Mouse (Mus musculus): ENCODE data around the gene Fut8. TPM values are rescaled to one million over a fixed set of nuclear protein-coding genes. Genes with fewer than 3 reads are reported as not detected.
"Not testable (repeated sequence)": the region's sequence is repeated elsewhere in the genome, so short reads cannot be mapped to it uniquely, and the experiment has no call there.

The Fut8 gene
- polyA plus RNA-seq, 1 experiment from 2014 or later = 10.1 TPM

- Histone ChIP-seq H3K4me2 (replicated peaks; ENCODE audit: low read depth) (no peak overlapping the region), H3K27ac (ENCODE audit: low read depth, low read length) (no peak overlapping the region), H3K4me1 (replicated peaks; ENCODE audit: control insufficient read depth, insufficient read depth, low read length) (no peaks in the 10 kb centered on the region), H3K4me3 (ENCODE audit: low read depth, low read length) (no peak overlapping the region), H3K27me3 (replicated peaks; ENCODE audit: control insufficient read depth, insufficient read depth, low read length) (no peaks in the 10 kb centered on the region), H3K9me3 (ENCODE audit: control insufficient read depth) (no peaks in the 10 kb centered on the region), H3K9ac (ENCODE audit: low read depth, low read length) (no peak overlapping the region), H3K36me3 (ENCODE audit: control insufficient read depth, insufficient read depth) (no peaks in the 10 kb centered on the region)
- TF ChIP-seq CTCF (IDR thresholded peaks at IDR 0.05; ENCODE audit: low read depth) = peak; percentile 63
- no peak for ATAC-seq
Observed at GRCm38 (mm10) chr12:77262650-77263049, 24.7 kb downstream of the Fut8 start.

- no peak overlapping the region for H3K27ac ChIP-seq (ENCODE audit: low read depth, low read length)
- no peak for TF ChIP-seq CTCF (IDR thresholded peaks at IDR 0.05; ENCODE audit: low read depth)
- ATAC-seq = no peak
- no peaks in the 10 kb centered on the region for H3K4me1 ChIP-seq (replicated peaks; ENCODE audit: control insufficient read depth, insufficient read depth, low read length)
- H3K4me3 ChIP-seq (ENCODE audit: low read depth, low read length) = no peak overlapping the region
- H3K9ac ChIP-seq (ENCODE audit: low read depth, low read length) = no peak overlapping the region
- H3K36me3 ChIP-seq (ENCODE audit: control insufficient read depth, insufficient read depth) = no peaks in the 10 kb centered on the region
- no peak overlapping the region for H3K4me2 ChIP-seq (replicated peaks; ENCODE audit: low read depth)
- no peaks in the 10 kb centered on the region for H3K9me3 ChIP-seq (ENCODE audit: control insufficient read depth)
- no peaks in the 10 kb centered on the region for H3K27me3 ChIP-seq (replicated peaks; ENCODE audit: control insufficient read depth, insufficient read depth, low read length)
- WGBS = 79% methylated on average over 2 of the region's 2 CpGs
Observed at GRCm38 (mm10) chr12:77263816-77264215, 25.9 kb downstream of the Fut8 start.

- H3K4me2 ChIP-seq (replicated peaks; ENCODE audit: low read depth) = no peak overlapping the region
- no peak for TF ChIP-seq CTCF (IDR thresholded peaks at IDR 0.05; ENCODE audit: low read depth)
- 77% methylated on average over 3 of the region's 3 CpGs for WGBS
- H3K9me3 ChIP-seq (ENCODE audit: control insufficient read depth) = no peaks in the 10 kb centered on the region
- H3K4me3 ChIP-seq (ENCODE audit: low read depth, low read length) = no peak overlapping the region
- ATAC-seq = no peak
- no peaks in the 10 kb centered on the region for H3K4me1 ChIP-seq (replicated peaks; ENCODE audit: control insufficient read depth, insufficient read depth, low read length)
- H3K27me3 ChIP-seq (replicated peaks; ENCODE audit: control insufficient read depth, insufficient read depth, low read length) = no peaks in the 10 kb centered on the region
- no peaks in the 10 kb centered on the region for H3K36me3 ChIP-seq (ENCODE audit: control insufficient read depth, insufficient read depth)
- no peak overlapping the region for H3K27ac ChIP-seq (ENCODE audit: low read depth, low read length)
- H3K9ac ChIP-seq (ENCODE audit: low read depth, low read length) = no peak overlapping the region
Observed at GRCm38 (mm10) chr12:77270694-77271093, 32.8 kb downstream of the Fut8 start.

GRCm38 (mm10) chr12:77288507-77288906 is 50.6 kb downstream of the Fut8 start:
- Histone ChIP-seq H3K4me2 (replicated peaks; ENCODE audit: low read depth) (no peak overlapping the region), H3K36me3 (ENCODE audit: control insufficient read depth, insufficient read depth) (no peaks in the 10 kb centered on the region), H3K9me3 (ENCODE audit: control insufficient read depth) (no peaks in the 10 kb centered on the region), H3K27ac (ENCODE audit: low read depth, low read length) (no peak overlapping the region), H3K4me1 (replicated peaks; ENCODE audit: control insufficient read depth, insufficient read depth, low read length) (no peaks in the 10 kb centered on the region), H3K4me3 (ENCODE audit: low read depth, low read length) (no peak overlapping the region), H3K9ac (ENCODE audit: low read depth, low read length) (no peak overlapping the region), H3K27me3 (replicated peaks; ENCODE audit: control insufficient read depth, insufficient read depth, low read length) (no peaks in the 10 kb centered on the region)
- ATAC-seq = no peak
- 89% methylated on average over 2 of the region's 2 CpGs for WGBS
- no peak for TF ChIP-seq CTCF (IDR thresholded peaks at IDR 0.05; ENCODE audit: low read depth)

GRCm38 (mm10) chr12:77291017-77291416 is 53.1 kb downstream of the Fut8 start:
- Histone ChIP-seq H3K4me2 (replicated peaks; ENCODE audit: low read depth) (no peak overlapping the region), H3K9me3 (ENCODE audit: control insufficient read depth) (no peaks in the 10 kb centered on the region), H3K27me3 (replicated peaks; ENCODE audit: control insufficient read depth, insufficient read depth, low read length) (no peaks in the 10 kb centered on the region), H3K4me3 (ENCODE audit: low read depth, low read length) (no peak overlapping the region), H3K36me3 (ENCODE audit: control insufficient read depth, insufficient read depth) (no peaks in the 10 kb centered on the region), H3K27ac (ENCODE audit: low read depth, low read length) (no peak overlapping the region), H3K9ac (ENCODE audit: low read depth, low read length) (no peak overlapping the region), H3K4me1 (replicated peaks; ENCODE audit: control insufficient read depth, insufficient read depth, low read length) (no peaks in the 10 kb centered on the region)
- ATAC-seq = no peak
- no peak for TF ChIP-seq CTCF (IDR thresholded peaks at IDR 0.05; ENCODE audit: low read depth)
- 78% methylated on average over 4 of the region's 4 CpGs for WGBS

DNA sequence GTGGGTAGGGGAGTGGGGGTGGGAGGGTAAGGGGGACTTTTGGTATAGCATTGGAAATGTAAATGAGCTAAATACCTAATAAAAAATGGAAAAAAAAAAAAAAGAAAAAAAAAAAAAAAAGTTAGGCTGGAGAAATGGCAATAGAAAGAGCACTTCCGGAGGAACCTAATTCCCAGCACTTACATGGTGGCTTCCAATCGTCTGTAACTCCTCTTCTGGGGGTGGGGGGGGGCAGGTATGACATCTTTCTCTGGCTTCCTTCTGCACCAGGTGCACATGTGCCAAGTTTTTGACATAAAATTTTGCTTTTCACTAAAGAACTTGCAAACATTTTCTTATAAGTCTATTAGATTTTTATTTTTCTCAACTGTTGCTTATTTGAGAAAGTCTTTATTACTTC is 53.9 kb downstream of the Fut8 start:
- H3K27me3 ChIP-seq (replicated peaks; ENCODE audit: control insufficient read depth, insufficient read depth, low read length); H3K36me3 ChIP-seq (ENCODE audit: control insufficient read depth, insufficient read depth); H3K9me3 ChIP-seq (ENCODE audit: control insufficient read depth); H3K9ac ChIP-seq (ENCODE audit: low read depth, low read length); H3K4me3 ChIP-seq (ENCODE audit: low read depth, low read length); H3K4me1 ChIP-seq (replicated peaks; ENCODE audit: control insufficient read depth, insufficient read depth, low read length); H3K27ac ChIP-seq (ENCODE audit: low read depth, low read length); ATAC-seq; H3K4me2 ChIP-seq (replicated peaks; ENCODE audit: low read depth): not testable (repeated sequence)
- WGBS = 74% methylated on average over 2 of the region's 2 CpGs

Data from intestine, postnatal 0 days (tissue).